Mouse (Mus musculus) embryonic fibroblast, embryonic 13.5 days (primary cell): ENCODE data around the gene Ctsl.

ENCODE experiments used
- CTCF ChIP-seq: IDR thresholded peaks from 2 replicates; pipeline ENCODE4 v1.5.1; 2011; ENCODE audit warnings: mild to moderate bottlenecking, control low read depth, low read length, moderate library complexity, borderline replicate concordance; ENCODE audit not compliant: insufficient read depth
- POLR2A ChIP-seq: IDR thresholded peaks from 2 replicates; pipeline ENCODE4 v1.6.1; 2011; ENCODE audit warnings: low read depth, mild to moderate bottlenecking, control low read depth, low read length, moderate library complexity

DNA sequence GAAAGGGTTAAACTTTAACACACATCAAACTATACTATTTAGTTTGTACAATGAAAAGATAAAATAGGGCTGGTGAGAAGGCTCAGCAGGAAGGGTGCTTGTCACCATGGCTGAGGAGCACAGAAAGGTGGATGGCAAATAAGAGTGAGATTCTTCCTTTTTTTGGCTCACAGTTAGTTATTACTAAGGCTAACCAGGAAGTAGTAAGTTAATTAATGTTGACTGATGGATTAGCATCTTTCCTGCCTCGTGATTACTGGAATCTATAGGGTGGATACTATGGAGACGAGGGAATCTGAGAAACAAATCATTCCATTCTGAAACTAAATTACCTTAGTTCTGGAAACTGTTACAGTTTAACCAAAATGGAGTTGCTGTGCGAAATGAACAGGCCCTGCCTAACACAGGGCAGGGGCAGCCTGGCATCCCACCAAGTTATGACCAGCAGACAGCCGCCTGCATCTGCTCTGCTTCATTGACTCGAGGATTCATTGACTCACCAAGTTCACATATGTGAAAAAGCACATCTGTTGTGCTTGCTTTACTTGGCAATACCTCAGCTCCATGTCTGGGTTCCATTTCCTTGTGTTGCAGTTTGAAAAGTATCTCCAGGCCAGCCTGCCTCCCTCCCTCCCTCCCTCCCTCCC is 46.4 kb upstream of the Ctsl start:
- TF ChIP-seq CTCF (no peak), POLR2A (no peak)
